Mouse (Mus musculus) heart, postnatal 14 days (tissue): ENCODE measurements around the gene Pdgfc. TPM values are rescaled to one million over a fixed set of nuclear protein-coding genes. Genes with fewer than 3 reads are reported as not detected.
"Not testable (repeated sequence)": the region's sequence is repeated elsewhere in the genome, so short reads cannot be mapped to it uniquely, and the experiment has no call there.

Experiments used
- DNase-seq, 2 experiments: peaks; one replicate each; pipeline ENCODE4 v3.0.0; 2021 to 2022
- intact Hi-C: fragments of 180-260 bp; cut with DNase I; formaldehyde crosslinking; loops from one replicate; pipeline ENCODE4 v1.15.1; 2025
- total RNA-seq, 2 experiments: library from RNA; stranded (reverse); gene quantifications; 2 replicates each; pipeline ENCODE4 v1.2.3; 2021

Pdgfc gene
- total RNA-seq, 2 experiments from 2014 or later: 2.1 to 3.7 TPM

- DNase-seq, intact Hi-C loops: not testable (repeated sequence)
These were observed 101.8 kb downstream of the Pdgfc start for GRCm38 (mm10) chr3:81138030-81138429.

GRCm38 (mm10) chr3:81143730-81144129 is 107.5 kb downstream of the Pdgfc start:
- intact Hi-C loops: no loop called here
- no peak for DNase-seq

- intact Hi-C loops: no loop called here
These were observed 112.9 kb downstream of the Pdgfc start for GRCm38 (mm10) chr3:81149109-81149521.

GRCm38 (mm10) chr3:81150228-81150627 is 114.0 kb downstream of the Pdgfc start:
- intact Hi-C loops: no loop called here

More at GRCm38 (mm10) chr3:81149109-81149521, 112.9 kb downstream of the Pdgfc start:
- no peak for DNase-seq

DNA sequence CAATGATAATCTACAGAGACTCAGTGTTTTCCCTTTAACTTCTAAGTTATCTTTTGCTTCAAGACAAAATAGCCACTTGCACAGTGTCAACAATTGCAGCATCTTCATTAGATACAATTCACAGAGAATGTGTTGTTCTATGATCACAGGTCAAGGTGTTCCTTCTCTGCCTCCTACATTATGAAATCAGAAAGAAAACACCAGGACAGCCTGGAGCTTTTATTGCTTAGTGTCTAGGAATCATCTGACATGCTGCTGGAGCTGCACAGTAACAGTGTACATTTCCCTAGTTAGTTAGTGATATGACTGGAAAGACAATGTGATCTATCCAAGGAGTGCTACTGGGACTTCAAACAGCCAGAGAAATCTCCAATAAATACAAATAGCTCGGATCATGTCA is 118.2 kb downstream of the Pdgfc start:
- intact Hi-C loops: no loop called here

More at GRCm38 (mm10) chr3:81150228-81150627, 114.0 kb downstream of the Pdgfc start:
- no peak for DNase-seq

DNA sequence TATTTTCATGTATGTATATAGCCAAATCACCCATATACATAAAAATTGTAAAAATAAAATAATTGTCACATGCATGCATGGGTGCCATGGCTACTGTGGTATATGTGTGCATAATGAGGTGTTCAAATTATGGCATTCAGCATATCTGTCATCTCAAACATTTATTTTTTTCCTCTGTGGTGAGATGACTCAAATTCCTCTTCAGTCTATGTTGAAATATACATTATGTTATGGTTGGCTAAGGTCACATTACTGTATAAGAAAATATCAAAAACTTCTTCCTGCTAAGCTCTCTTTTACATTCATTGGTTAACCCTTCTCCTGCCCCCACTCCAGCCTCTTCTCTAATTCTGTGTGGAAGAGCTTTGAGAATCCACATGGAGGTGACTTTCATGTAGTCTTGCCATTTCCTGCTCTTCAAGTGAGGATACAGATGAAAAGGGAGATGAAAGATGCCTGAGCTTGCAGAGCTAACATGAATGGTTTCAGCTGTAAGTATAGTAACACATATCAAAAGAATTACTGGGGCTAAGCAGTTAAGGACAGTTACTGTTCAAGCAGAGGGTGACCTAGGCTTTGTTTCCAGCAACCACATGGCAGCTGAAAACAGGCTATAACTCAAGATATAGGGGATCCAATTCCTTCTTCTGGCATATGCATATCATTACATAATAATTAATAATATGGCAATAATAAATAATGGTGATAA is 124.4 kb downstream of the Pdgfc start:
- intact Hi-C loops: no loop called here
- no peak for DNase-seq

More for the DNA sequence above, 118.2 kb downstream of the Pdgfc start:
- no peak for DNase-seq

DNA sequence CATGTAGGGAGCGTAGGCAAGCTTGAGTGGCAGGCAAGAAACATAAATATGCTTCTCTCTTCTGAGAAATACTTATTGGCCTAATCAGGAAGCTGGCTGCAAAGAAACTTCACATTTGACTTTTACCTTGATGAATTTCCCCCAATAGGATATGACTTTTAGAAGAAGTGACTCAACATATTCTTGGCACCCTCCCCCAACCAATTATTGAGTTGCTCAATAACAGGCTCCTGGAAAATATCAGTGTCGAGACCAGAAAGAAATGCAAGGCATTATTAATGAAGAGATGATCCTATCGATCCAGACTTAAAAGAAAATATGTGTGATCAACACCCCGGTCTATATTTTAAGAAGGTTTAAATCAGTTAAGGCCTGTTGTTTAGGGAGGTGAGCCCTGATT is 125.9 kb downstream of the Pdgfc start:
- intact Hi-C loops: no loop called here
- no peak for DNase-seq

DNA sequence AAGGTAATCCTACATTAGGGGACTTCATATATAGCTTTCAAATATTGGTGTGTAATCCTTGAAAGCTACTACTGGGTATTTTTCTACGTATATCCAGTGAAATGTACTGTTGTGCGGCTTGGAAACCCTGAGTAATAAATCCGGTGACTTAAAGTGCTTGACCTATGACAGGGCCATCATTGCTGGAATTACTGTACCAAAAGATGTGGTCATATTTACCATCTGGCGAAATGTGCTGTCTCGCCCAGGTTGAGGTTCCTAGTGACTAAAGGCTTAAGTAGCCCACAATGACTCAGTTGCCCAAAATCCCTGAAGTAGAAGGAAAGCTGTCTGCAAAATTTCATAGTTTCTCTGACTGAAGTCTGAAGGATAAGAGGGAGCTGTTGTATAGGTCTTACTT is 127.9 kb downstream of the Pdgfc start:
- DNase-seq: no peak
- intact Hi-C loops: no loop called here

- DNase-seq: no peak
- intact Hi-C loops: no loop called here
These were observed 134.0 kb downstream of the Pdgfc start for GRCm38 (mm10) chr3:81170073-81170809.

GRCm38 (mm10) chr3:81174832-81175231 is 138.6 kb downstream of the Pdgfc start:
- intact Hi-C loops: no loop called here
- DNase-seq: no peak

DNA sequence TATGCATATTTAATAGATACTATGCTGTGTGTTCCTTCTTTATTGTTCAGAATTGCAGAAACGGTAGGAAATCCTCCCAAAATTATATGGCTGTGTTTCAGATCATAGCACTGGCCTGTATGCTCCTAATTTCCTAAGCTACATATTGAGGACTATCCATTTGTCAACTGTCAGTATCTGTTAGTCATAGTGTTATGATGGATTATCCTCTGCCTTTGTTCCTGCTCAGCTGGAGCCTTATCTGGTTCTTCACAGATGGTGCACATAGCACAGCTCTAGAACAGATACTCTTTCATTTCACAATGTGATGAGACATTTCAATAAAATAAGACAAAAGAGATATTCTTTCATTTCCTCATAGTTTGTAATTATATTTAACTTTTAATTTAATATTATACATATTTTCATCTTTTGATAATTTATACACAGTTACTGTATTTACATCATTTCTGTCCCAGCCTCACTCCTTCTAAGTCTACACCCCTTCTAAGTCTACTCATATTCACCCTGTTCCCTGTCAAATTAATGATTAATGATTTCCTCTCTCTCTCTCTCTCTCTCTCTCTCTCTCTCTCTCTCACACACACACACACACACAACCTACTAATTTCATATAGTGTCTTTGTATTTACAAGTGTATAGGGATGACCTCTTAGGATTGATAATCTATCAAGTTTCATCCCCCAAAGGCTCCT is 145.2 kb downstream of the Pdgfc start:
- no peak for DNase-seq
- intact Hi-C loops: no loop called here

- no peak for DNase-seq
- intact Hi-C loops: no loop called here
These were observed 160.7 kb downstream of the Pdgfc start for GRCm38 (mm10) chr3:81196937-81197336.

GRCm38 (mm10) chr3:81197644-81198043 is 161.4 kb downstream of the Pdgfc start:
- intact Hi-C loops: no loop called here
- DNase-seq: no peak

DNA sequence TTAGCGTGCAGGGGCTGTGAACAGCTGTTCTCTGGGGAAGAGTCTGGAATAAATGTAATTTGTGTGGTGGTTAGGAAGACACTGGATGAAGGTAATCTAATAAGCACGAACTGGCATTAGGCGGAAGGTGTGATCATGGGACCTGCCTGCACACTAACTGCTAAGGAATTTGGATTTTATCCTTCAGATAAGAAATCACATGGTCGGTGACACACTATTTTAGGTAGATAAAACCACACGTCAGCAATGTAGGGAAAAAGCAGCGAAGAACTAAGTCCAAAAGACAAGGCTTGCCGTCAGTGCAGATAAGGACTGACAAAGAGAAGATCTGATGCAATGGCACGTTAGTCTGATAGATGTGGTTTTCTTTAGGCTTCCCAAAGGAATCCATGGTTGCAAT is 164.4 kb downstream of the Pdgfc start:
- intact Hi-C loops: no loop called here
- no peak for DNase-seq

DNA sequence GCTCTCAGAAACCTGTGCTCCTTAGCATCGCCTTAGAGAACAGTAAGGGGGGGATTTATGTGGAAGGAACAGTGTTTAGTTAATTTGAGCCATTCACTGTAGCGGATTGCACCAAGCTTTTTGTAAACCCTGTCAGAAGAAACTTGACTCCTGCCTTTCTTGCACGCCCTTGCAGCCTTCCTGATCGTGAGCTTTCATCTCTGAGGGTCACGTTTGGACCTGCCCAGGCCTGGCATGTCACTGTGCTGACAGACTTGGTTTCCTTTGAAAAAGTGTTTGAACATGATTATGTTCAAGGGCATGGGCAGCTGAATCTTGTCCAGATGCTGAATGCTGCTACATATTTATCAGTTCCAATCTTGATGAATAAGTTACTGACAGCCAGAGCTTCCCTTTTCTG is 169.0 kb downstream of the Pdgfc start:
- intact Hi-C loops: no loop called here

DNA sequence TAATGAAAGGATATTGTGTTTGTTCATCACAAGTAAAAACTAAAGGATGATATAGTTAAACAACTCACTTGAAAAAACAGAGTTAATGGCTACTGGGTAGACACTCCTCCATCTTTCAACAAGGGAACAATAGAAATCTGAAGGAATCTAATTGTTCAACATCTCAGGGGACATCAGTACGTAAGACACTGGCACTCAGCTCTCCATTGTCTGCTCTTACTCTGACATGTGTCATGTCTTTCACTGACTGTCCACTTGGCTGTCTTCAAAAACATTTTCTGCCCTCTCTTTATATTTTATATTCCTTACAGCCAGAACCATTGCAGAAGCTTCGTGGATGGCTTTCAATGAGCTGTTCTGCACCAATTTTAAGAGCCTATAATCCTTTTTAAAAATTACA is 172.0 kb downstream of the Pdgfc start:
- no peak for DNase-seq
- intact Hi-C loops: no loop called here

More for the DNA sequence above, 169.0 kb downstream of the Pdgfc start:
- no peak for DNase-seq

- intact Hi-C loops: no loop called here
These were observed 174.9 kb downstream of the Pdgfc start for GRCm38 (mm10) chr3:81211147-81211546.

GRCm38 (mm10) chr3:81211666-81212065 is 175.4 kb downstream of the Pdgfc start:
- intact Hi-C loops: no loop called here
- DNase-seq: no peak

More at GRCm38 (mm10) chr3:81211147-81211546, 174.9 kb downstream of the Pdgfc start:
- DNase-seq: no peak

GRCm38 (mm10) chr3:81215547-81216118 is 179.4 kb downstream of the Pdgfc start:
- intact Hi-C loops: no loop called here
- no peak for DNase-seq

GRCm38 (mm10) chr3:81221682-81222081 is 185.5 kb downstream of the Pdgfc start:
- no peak for DNase-seq

GRCm38 (mm10) chr3:81228344-81228743 is 192.1 kb downstream of the Pdgfc start:
- intact Hi-C loops: no loop called here
- DNase-seq: no peak

More at GRCm38 (mm10) chr3:81221682-81222081, 185.5 kb downstream of the Pdgfc start:
- intact Hi-C loops: no loop called here
